Mouse (Mus musculus) left cerebral cortex, adult 2 months (tissue): ENCODE data around the gene Avpi1. TPM values are rescaled to one million over a fixed set of nuclear protein-coding genes. Genes with fewer than 3 reads are reported as not detected.
"Not testable (repeated sequence)": the region's sequence is repeated elsewhere in the genome, so short reads cannot be mapped to it uniquely, and the experiment has no call there.

ENCODE experiments used
- DNase-seq, 2 experiments: peaks; one replicate each; pipeline ENCODE4 v3.0.0; 2021 to 2022; ENCODE audit warnings: low spot score in 2 of 2, mixed read lengths in 1 of 2; ENCODE audit errors: extremely low spot score in 1 of 2
- H3K27ac ChIP-seq: fragments of 200-600 bp; 2 replicates; pipeline ENCODE4 v1.8.1; 2022
- H3K4me3 ChIP-seq: fragments of 200-600 bp; 2 replicates; pipeline ENCODE4 v1.8.1; 2022
- CTCF ChIP-seq: fragments of 200-600 bp; IDR thresholded peaks from 2 replicates; pipeline ENCODE4 v1.8.1; 2022; ENCODE audit warnings: antibody characterized with exemption, mild to moderate bottlenecking, moderate library complexity
- intact Hi-C: fragments of 180-260 bp; cut with DNase I; formaldehyde crosslinking; loops from one replicate; pipeline ENCODE4 v1.15.1; 2025
- total RNA-seq, 2 experiments: library from RNA; stranded (reverse); gene quantifications; 2 replicates each; pipeline ENCODE4 v1.2.3; 2021

Avpi1 gene
- total RNA-seq, 2 experiments from 2014 or later = 27.6 to 30.9 TPM

- no peak for TF ChIP-seq CTCF
- peak; percentile 97 to 99 for DNase-seq
- peak within 1 kb of the TSS; percentile 84 for H3K27ac ChIP-seq
- intact Hi-C loops = loop anchor here (2.0 to 5.0 kb wide), 4 partner anchors 39 to 103 kb away; partner anchors contain the start of gene Avpi1
- peak within 1 kb of the TSS; percentile 62 for H3K4me3 ChIP-seq
Observed at GRCm38 (mm10) chr19:42089748-42090595, 38.9 kb downstream of the Avpi1 start, which contains the start of gene Pi4k2a. Gene Pi4k2a, plus strand, starts transcription at chr19:42090470.

- intact Hi-C loops = loop anchor here (5.0 kb wide), 1 partner anchor 102 kb away; no protein-coding TSS in a partner anchor
- TF ChIP-seq CTCF = no peak
- peak overlapping the region; percentile 62 for H3K4me3 ChIP-seq
- H3K27ac ChIP-seq = peak overlapping the region; percentile 84
- DNase-seq = peak; percentile 31
Observed at GRCm38 (mm10) chr19:42089103-42089747, 39.6 kb downstream of the Avpi1 start.

GRCm38 (mm10) chr19:42086166-42086565, 42.7 kb downstream of the Avpi1 start, which contains the start of gene Morn4:
Gene Morn4, minus strand, starts transcription at chr19:42086357.
- Histone ChIP-seq H3K27ac (peak within 1 kb of the TSS; percentile 83), H3K4me3 (peak within 1 kb of the TSS; percentile 90)
- TF ChIP-seq CTCF = no peak
- intact Hi-C loops = loop anchor here (5.0 kb wide), 1 partner anchor 99 kb away; no protein-coding TSS in a partner anchor
- peak; percentile 90 to 92 for DNase-seq

- Histone ChIP-seq H3K4me3 (peak overlapping the region; percentile 90), H3K27ac (peak overlapping the region; percentile 83)
- no peak for DNase-seq
- TF ChIP-seq CTCF = no peak
- intact Hi-C loops = loop anchor here (5.0 kb wide), 1 partner anchor 98 kb away; no protein-coding TSS in a partner anchor
Observed at GRCm38 (mm10) chr19:42085690-42086089, 43.2 kb downstream of the Avpi1 start.

GRCm38 (mm10) chr19:42081613-42082012, 47.2 kb downstream of the Avpi1 start:
- H3K27ac ChIP-seq, DNase-seq, H3K4me3 ChIP-seq, intact Hi-C loops: not testable (repeated sequence)

GRCm38 (mm10) chr19:42080469-42080868, 48.4 kb downstream of the Avpi1 start:
- DNase-seq = no peak
- no peak overlapping the region for H3K27ac ChIP-seq
- intact Hi-C loops = no loop called here
- TF ChIP-seq CTCF = no peak
- H3K4me3 ChIP-seq = no peak overlapping the region

- DNase-seq = no peak
- TF ChIP-seq CTCF = no peak
- H3K4me3 ChIP-seq = no peak overlapping the region
- no peak overlapping the region for H3K27ac ChIP-seq
- intact Hi-C loops = no loop called here
Observed at GRCm38 (mm10) chr19:42079950-42080349, 48.9 kb downstream of the Avpi1 start.

GRCm38 (mm10) chr19:42079006-42079405, 49.9 kb downstream of the Avpi1 start:
- intact Hi-C loops = no loop called here
- Histone ChIP-seq H3K4me3 (no peak overlapping the region), H3K27ac (no peak overlapping the region)
- no peak for DNase-seq
- no peak for TF ChIP-seq CTCF

- no peak for TF ChIP-seq CTCF
- H3K4me3 ChIP-seq = no peak overlapping the region
- H3K27ac ChIP-seq = no peak overlapping the region
- intact Hi-C loops = no loop called here
- DNase-seq = no peak
Observed at GRCm38 (mm10) chr19:42078566-42078965, 50.3 kb downstream of the Avpi1 start.

GRCm38 (mm10) chr19:42075992-42076391, 52.9 kb downstream of the Avpi1 start:
- Histone ChIP-seq H3K4me3 (no peak overlapping the region), H3K27ac (no peak overlapping the region)
- TF ChIP-seq CTCF = no peak
- DNase-seq = no peak
- intact Hi-C loops = no loop called here

- no peak overlapping the region for H3K27ac ChIP-seq
- intact Hi-C loops = no loop called here
- DNase-seq = no peak
- no peak overlapping the region for H3K4me3 ChIP-seq
- no peak for TF ChIP-seq CTCF
Observed at GRCm38 (mm10) chr19:42075051-42075450, 53.8 kb downstream of the Avpi1 start.

Other genes with a start within 250 kb of the Avpi1 start
- 10 to 100 TPM; 33.0 to 34.1 TPM for gene Rrp12, start 232.9 kb downstream of the Avpi1 start, total RNA-seq
- gene Pgam1, start 217.1 kb downstream of the Avpi1 start, total RNA-seq = 100 to 1,000 TPM; 539 to 569 TPM
- 10 to 100 TPM; 22.7 to 27.9 TPM for gene Exosc1, start 195.6 kb downstream of the Avpi1 start, total RNA-seq
- 10 to 100 TPM; 39.3 to 48.9 TPM for gene Zdhhc16, start 195.6 kb downstream of the Avpi1 start, total RNA-seq
- gene Mms19, start 147.9 kb downstream of the Avpi1 start, total RNA-seq = 10 to 100 TPM; 34.7 to 38.2 TPM
- gene Ubtd1, start 147.3 kb downstream of the Avpi1 start, total RNA-seq = 10 to 100 TPM; 10.9 to 12.1 TPM
- under 1 TPM in 1 of 2 experiments, not detected in 1; 0.42 TPM for gene Ankrd2, start 93.1 kb downstream of the Avpi1 start, total RNA-seq
- gene Hoga1, start 83.4 kb downstream of the Avpi1 start, total RNA-seq = 1 to 10 TPM; 4.1 to 4.2 TPM
- 1 to 10 TPM in 1 of 2 experiments, under 1 TPM in 1; 0.75 to 1.2 TPM for gene 4933411K16Rik, start 76.8 kb downstream of the Avpi1 start, total RNA-seq
- 10 to 100 TPM; 64.0 to 66.2 TPM for gene Morn4, start 42.7 kb downstream of the Avpi1 start, total RNA-seq
- 10 to 100 TPM; 65.6 to 67.3 TPM for gene Pi4k2a, start 38.6 kb downstream of the Avpi1 start, total RNA-seq
- gene Marveld1, start 18.3 kb upstream of the Avpi1 start, total RNA-seq = 10 to 100 TPM in 1 of 2 experiments, 1 to 10 TPM in 1; 8.0 to 10.6 TPM
- 100 to 1,000 TPM in 1 of 2 experiments, 10 to 100 TPM in 1; 87.7 to 107 TPM for gene Zfyve27, start 34.9 kb upstream of the Avpi1 start, total RNA-seq
- gene Sfrp5, start 73.2 kb upstream of the Avpi1 start, total RNA-seq = under 1 TPM; 0.48 to 0.65 TPM
- 100 to 1,000 TPM; 124 TPM for gene Golga7b, start 118.5 kb upstream of the Avpi1 start, total RNA-seq